Mouse (Mus musculus) CH12.LX (cell line): ENCODE results near the gene Zdhhc18. TPM values are rescaled to one million over a fixed set of nuclear protein-coding genes. Genes with fewer than 3 reads are reported as not detected.

Experiments used
- DNase-seq: peaks from one replicate; pipeline ENCODE4 v3.0.0-alpha.2; 2013; ENCODE audit errors: extremely low read depth
- H3K27ac ChIP-seq: 2 replicates; pipeline ENCODE4 v1.5.1; 2012; ENCODE audit warnings: low read depth, mild to moderate bottlenecking, control low read depth, moderate library complexity; ENCODE audit not compliant: insufficient read depth
- H3K27me3 ChIP-seq: replicated peaks from 2 replicates; pipeline ENCODE3; 2012; ENCODE audit warnings: inconsistent platforms
- H3K36me3 ChIP-seq, 2 experiments: replicated peaks in 1 of 2; 2 replicates each; pipeline versions ENCODE3 to v1.6.1; 2012; ENCODE audit warnings: inconsistent platforms in 1 of 2, low read length in 1 of 2, mild to moderate bottlenecking in 1 of 2, mixed read lengths in 1 of 2, moderate library complexity in 1 of 2; ENCODE audit not compliant: control insufficient read depth in 1 of 2, insufficient read depth in 1 of 2
- H3K4me1 ChIP-seq, 2 experiments: 2 replicates each; pipeline ENCODE4 v1.6.1; 2012; ENCODE audit warnings: inconsistent platforms in 1 of 2, moderate library complexity in 1 of 2; ENCODE audit not compliant: insufficient read depth in 2 of 2, control insufficient read depth in 1 of 2
- H3K4me2 ChIP-seq: 2 replicates; pipeline ENCODE4 v1.6.1; 2012; ENCODE audit warnings: low read depth, mild to moderate bottlenecking, control low read depth; ENCODE audit not compliant: poor library complexity, insufficient read depth, severe bottlenecking
- H3K4me3 ChIP-seq, 3 experiments: fragments of 150-350 bp in 1 of 3; sonication (generic) in 1 of 3; replicated peaks in 1 of 3; 2 replicates each; pipeline versions ENCODE3 to v1.5.1; 2011 to 2012; ENCODE audit warnings: low read depth in 2 of 3, low read length in 2 of 3, mild to moderate bottlenecking in 2 of 3, moderate library complexity in 2 of 3, control low read depth in 1 of 3, improper control_type of control experiment in 1 of 3, inconsistent platforms in 1 of 3, mixed read lengths in 1 of 3; ENCODE audit not compliant: poor library complexity in 1 of 3
- H3K79me2 ChIP-seq: replicated peaks from 2 replicates; pipeline ENCODE4 v1.6.1; 2012; ENCODE audit warnings: mild to moderate bottlenecking, moderate library complexity; ENCODE audit not compliant: control insufficient read depth, poor library complexity, insufficient read depth, severe bottlenecking; ENCODE audit errors: extremely low read depth
- H3K9ac ChIP-seq: 2 replicates; pipeline ENCODE4 v1.6.1; 2012; ENCODE audit warnings: low read depth, mild to moderate bottlenecking, control low read depth, moderate library complexity; ENCODE audit not compliant: insufficient read depth
- H3K9me3 ChIP-seq: replicated peaks from 2 replicates; pipeline ENCODE3; 2012; ENCODE audit warnings: low read length, inconsistent platforms, mixed read lengths
- CHD1 ChIP-seq: IDR thresholded peaks from 2 replicates; pipeline ENCODE4 v1.6.1; 2012; ENCODE audit warnings: low read depth, low read length, improper control_type of control experiment, inconsistent platforms
- CHD2 ChIP-seq: IDR thresholded peaks from 2 replicates; pipeline ENCODE4 v1.6.1; 2011; ENCODE audit warnings: low read length, improper control_type of control experiment
- CTCF ChIP-seq, 2 experiments: IDR thresholded peaks in 1 of 2; conservative IDR thresholded peaks in 1 of 2; 2 replicates each; pipeline ENCODE4 v1.5.1; 2011 to 2012; ENCODE audit warnings: low read depth in 2 of 2, low read length in 2 of 2, improper control_type of control experiment in 1 of 2, inconsistent platforms in 1 of 2, mild to moderate bottlenecking in 1 of 2, moderate library complexity in 1 of 2
- E2F4 ChIP-seq: IDR thresholded peaks from 2 replicates; pipeline ENCODE4 v1.6.1; 2011; ENCODE audit warnings: low read depth, low read length, improper control_type of control experiment; ENCODE audit not compliant: insufficient replicate concordance
- ETS1 ChIP-seq: conservative IDR thresholded peaks from 2 replicates; pipeline ENCODE4 v1.6.1; 2012; ENCODE audit warnings: low read depth, mild to moderate bottlenecking, inconsistent platforms, low read length, improper control_type of control experiment, moderate library complexity
- JUND ChIP-seq: conservative IDR thresholded peaks from 2 replicates; pipeline ENCODE4 v1.6.1; 2011; ENCODE audit warnings: low read depth, low read length, improper control_type of control experiment
- MAFK ChIP-seq: IDR thresholded peaks from 2 replicates; pipeline ENCODE4 v1.6.1; 2011; ENCODE audit warnings: low read length, improper control_type of control experiment; ENCODE audit not compliant: insufficient replicate concordance
- MAX ChIP-seq: IDR thresholded peaks from 2 replicates; pipeline ENCODE4 v1.6.1; 2011; ENCODE audit warnings: low read length, improper control_type of control experiment
- MAZ ChIP-seq: IDR thresholded peaks from 2 replicates; pipeline ENCODE4 v1.6.1; 2012; ENCODE audit warnings: low read depth, mild to moderate bottlenecking, inconsistent platforms, low read length, improper control_type of control experiment, moderate library complexity
- MYC ChIP-seq: IDR thresholded peaks from 2 replicates; pipeline ENCODE4 v1.6.1; 2011; ENCODE audit warnings: low read depth, mild to moderate bottlenecking, improper control_type of control experiment, low read length
- NELFE ChIP-seq: IDR thresholded peaks from 2 replicates; pipeline ENCODE4 v1.6.1; 2011; ENCODE audit warnings: low read depth, low read length, improper control_type of control experiment
- POLR2A ChIP-seq: IDR thresholded peaks from 2 replicates; pipeline ENCODE4 v1.6.1; 2011; ENCODE audit warnings: low read depth, mild to moderate bottlenecking, improper control_type of control experiment, low read length
- POLR2AphosphoS2 ChIP-seq: IDR thresholded peaks from 2 replicates; pipeline ENCODE4 v1.6.1; 2011; ENCODE audit warnings: low read depth, low read length, improper control_type of control experiment
- RCOR1 ChIP-seq: conservative IDR thresholded peaks from 2 replicates; pipeline ENCODE4 v1.6.1; 2012; ENCODE audit warnings: low read depth, mild to moderate bottlenecking, inconsistent platforms, low read length, improper control_type of control experiment
- SMC3 ChIP-seq: IDR thresholded peaks from 2 replicates; pipeline ENCODE4 v1.6.1; 2011; ENCODE audit warnings: low read depth, low read length, improper control_type of control experiment
- USF2 ChIP-seq: conservative IDR thresholded peaks from 2 replicates; pipeline ENCODE4 v1.6.1; 2011; ENCODE audit warnings: low read depth, low read length, improper control_type of control experiment
- ZC3H11A ChIP-seq: IDR thresholded peaks from 2 replicates; pipeline ENCODE4 v1.6.1; 2012; ENCODE audit warnings: low read depth, mild to moderate bottlenecking, inconsistent platforms, low read length, improper control_type of control experiment
- ZNF384 ChIP-seq: IDR thresholded peaks from 2 replicates; pipeline ENCODE4 v1.6.1; 2012; ENCODE audit warnings: low read depth, low read length, improper control_type of control experiment, inconsistent platforms
- dilution Hi-C: fragments of 300-500 bp; cut with MboI; formaldehyde crosslinking; loops from 2 replicates; pipeline ENCODE4 v1.14.3; 2020; ENCODE audit warnings: low sequenced_read_pairs; ENCODE audit not compliant: extremely low pct_unique_long_range_greater_than_20kb, extremely low pct_ligation_motif_present
- in situ Hi-C: fragments of 300-500 bp; cut with MboI; formaldehyde crosslinking; loops from 3 replicates; pipeline ENCODE4 v1.14.3; 2019; ENCODE audit warnings: low sequenced_read_pairs, low pct_ligation_motif_present, low pct_unique_long_range_greater_than_20kb, mixed read lengths
- polyA plus RNA-seq: library from polyadenylated mRNA; unstranded; fragments of >175 nt; gene quantifications from 2 replicates; pipeline ENCODE4 v1.2.1, GENCODE M21; 2012; ENCODE audit warnings: low read depth; ENCODE audit not compliant: insufficient read length
- total RNA-seq, 2 experiments: library from RNA; depleted of rRNA; stranded (reverse); fragments of 300-350 nt in 1 of 2; fragments of >200 nt in 1 of 2; gene quantifications; 2 replicates each; pipeline ENCODE4 v1.2.3; 2012 to 2014

Zdhhc18 gene
- total and polyA plus RNA-seq, 3 experiments: 15.9 to 31.0 (median 24.3) TPM

GRCm38 (mm10) chr4:133662421-133662820 lies 12.5 kb upstream of the Zdhhc18 start:
- Histone ChIP-seq H3K4me3 (no peak overlapping the region), H3K27ac (no peak overlapping the region), H3K36me3 (peaks cover 6 to 26% of the 10 kb centered on the region in 2 experiments), H3K9me3 (no peaks in the 10 kb centered on the region), H3K79me2 (no peaks in the 10 kb centered on the region), H3K4me2 (no peak overlapping the region), H3K27me3 (no peaks in the 10 kb centered on the region), H3K4me1 (peaks cover 26 to 65% of the 10 kb centered on the region in 2 experiments), H3K9ac (no peak overlapping the region)
- in situ Hi-C loops: loop anchor here (5.0 kb wide), 1 partner anchor 165 kb away; no protein-coding TSS in a partner anchor
- dilution Hi-C loops: no loop called here
- no peak for DNase-seq
- no peak for TF ChIP-seq NELFE
- TF ChIP-seq SMC3: no peak
- no peak for TF ChIP-seq CTCF (conservative IDR thresholded peaks at IDR 0.05 in 1 of 2, IDR thresholded peaks at IDR 0.05 in 1 of 2; ENCODE audit: low read depth in 2 of 2, low read length in 2 of 2)
- TF ChIP-seq E2F4: no peak
- no peak for TF ChIP-seq POLR2AphosphoS2
- no peak for TF ChIP-seq POLR2A
- TF ChIP-seq CHD1: no peak
- TF ChIP-seq ZC3H11A: no peak
- TF ChIP-seq CHD2: no peak
- no peak for TF ChIP-seq JUND
- TF ChIP-seq MYC: no peak
- TF ChIP-seq MAZ: no peak
- TF ChIP-seq USF2: no peak
- no peak for TF ChIP-seq RCOR1
- TF ChIP-seq MAFK: no peak

- no peaks in the 10 kb centered on the region for H3K27me3 ChIP-seq
- peak overlapping the region; percentile 86; the same call in 1 of the 2 replicates for H3K4me2 ChIP-seq
- peak overlapping the region; percentile 70 for H3K27ac ChIP-seq
- H3K36me3 ChIP-seq: peaks cover 6 to 25% of the 10 kb centered on the region in 2 experiments
- TF ChIP-seq MAX: no peak
- peak; percentile 19; the same call in 1 of the 2 replicates for TF ChIP-seq ETS1
- peak; percentile 35; the same call in 1 of the 2 replicates for TF ChIP-seq POLR2A
- TF ChIP-seq ZNF384: peak; percentile 90
- TF ChIP-seq E2F4: no peak
- TF ChIP-seq, all 38 proteins: peak for 3
- DNase-seq: peak; percentile 66
- dilution Hi-C loops (no loop called here), in situ Hi-C loops (loop anchor here (5.0 kb wide), 1 partner anchor 167 kb away; no protein-coding TSS in a partner anchor)
- H3K9me3 ChIP-seq: no peaks in the 10 kb centered on the region
- H3K4me3 ChIP-seq: peak overlapping the region in 2 of 3 experiments; percentile 36 to 51
- no peaks in the 10 kb centered on the region for H3K79me2 ChIP-seq
- peaks cover 28 to 65% of the 10 kb centered on the region in 2 experiments for H3K4me1 ChIP-seq
- H3K9ac ChIP-seq: peak overlapping the region; percentile 71
Observed at GRCm38 (mm10) chr4:133660193-133661155, 10.5 kb upstream of the Zdhhc18 start.
